Mouse (Mus musculus): ENCODE data around the gene Kremen1. TPM values are rescaled to one million over a fixed set of nuclear protein-coding genes. Genes with fewer than 3 reads are reported as not detected.
A peak's percentile ranks its signal among the peaks of the same experiment; 100 is the strongest.

Kremen1 gene
- polyA plus RNA-seq (2015; fragmentation: Nextera tagmentation; extraction: Ambion mirVana), result 7.7 and 8.5 TPM in 2 replicates

- WGBS, result 3% methylated on average over 51 of the region's 80 CpGs
- Histone ChIP-seq H3K4me2 (peak within 1 kb of the TSS; percentile 86), H3K36me3 (no peaks in the 10 kb centered on the region), H3K4me3 (peak within 1 kb of the TSS; percentile 78), H3K27ac (replicated peaks) (peak within 1 kb of the TSS; percentile 59), H3K4me1 (replicated peaks) (peaks cover 21% of the 10 kb centered on the region), H3K9me3 (no peaks in the 10 kb centered on the region), H3K27me3 (no peaks in the 10 kb centered on the region), H3K9ac (peak within 1 kb of the TSS; percentile 85)
- ATAC-seq (ENCODE audit: low read depth), result peak; percentile 96
Measured at GRCm38 (mm10) chr11:5261508-5262392, at the start of gene Kremen1. Kremen1 (minus strand) TSS chr11:5261558.

- no peak overlapping the region for H3K9ac ChIP-seq
Measured at GRCm38 (mm10) chr11:5307024-5307905, 45.9 kb upstream of the Kremen1 start.

GRCm38 (mm10) chr11:5306017-5306416 is 44.7 kb upstream of the Kremen1 start:
- no peaks in the 10 kb centered on the region for H3K27me3 ChIP-seq
- no peak overlapping the region for H3K4me3 ChIP-seq
- H3K9ac ChIP-seq, result no peak overlapping the region
- no peaks in the 10 kb centered on the region for H3K4me1 ChIP-seq (replicated peaks)
- no peak for ATAC-seq (ENCODE audit: low read depth)
- no peak overlapping the region for H3K27ac ChIP-seq (replicated peaks)
- no peaks in the 10 kb centered on the region for H3K9me3 ChIP-seq
- no peaks in the 10 kb centered on the region for H3K36me3 ChIP-seq
- no peak overlapping the region for H3K4me2 ChIP-seq

More at GRCm38 (mm10) chr11:5307024-5307905, 45.9 kb upstream of the Kremen1 start:
- Histone ChIP-seq H3K27me3 (no peaks in the 10 kb centered on the region), H3K36me3 (no peaks in the 10 kb centered on the region), H3K4me3 (no peak overlapping the region), H3K4me1 (replicated peaks) (no peaks in the 10 kb centered on the region), H3K4me2 (no peak overlapping the region), H3K9me3 (no peaks in the 10 kb centered on the region), H3K27ac (replicated peaks) (no peak overlapping the region)
- ATAC-seq (ENCODE audit: low read depth), result no peak
- 89% methylated on average over 13 of the region's 13 CpGs for WGBS

- Histone ChIP-seq H3K36me3 (no peaks in the 10 kb centered on the region), H3K27ac (replicated peaks) (no peak overlapping the region), H3K4me1 (replicated peaks) (no peaks in the 10 kb centered on the region), H3K27me3 (no peaks in the 10 kb centered on the region), H3K4me3 (no peak overlapping the region), H3K9ac (no peak overlapping the region), H3K4me2 (no peak overlapping the region), H3K9me3 (no peaks in the 10 kb centered on the region)
- no peak for ATAC-seq (ENCODE audit: low read depth)
Measured at GRCm38 (mm10) chr11:5304526-5304925, 43.2 kb upstream of the Kremen1 start.

GRCm38 (mm10) chr11:5298007-5298372 is 36.6 kb upstream of the Kremen1 start:
- H3K27ac ChIP-seq (replicated peaks), result 0 out of 2 replicates have a peak overlapping the region, but pooled peaks have one; percentile 6
- ATAC-seq (ENCODE audit: low read depth), result no peak
- no peak overlapping the region for H3K9ac ChIP-seq
- no peaks in the 10 kb centered on the region for H3K9me3 ChIP-seq
- H3K4me3 ChIP-seq, result no peak overlapping the region
- H3K4me2 ChIP-seq, result no peak overlapping the region
- H3K27me3 ChIP-seq, result no peaks in the 10 kb centered on the region
- peaks cover 22% of the 10 kb centered on the region for H3K4me1 ChIP-seq (replicated peaks)
- 48% methylated on average over 1 of the region's 1 CpGs for WGBS
- H3K36me3 ChIP-seq, result no peaks in the 10 kb centered on the region

GRCm38 (mm10) chr11:5297148-5298006 is 36.0 kb upstream of the Kremen1 start:
- Histone ChIP-seq H3K9me3 (no peaks in the 10 kb centered on the region), H3K9ac (no peak overlapping the region), H3K36me3 (no peaks in the 10 kb centered on the region), H3K4me1 (replicated peaks) (peaks cover 22% of the 10 kb centered on the region), H3K4me2 (0 out of 2 replicates have a peak overlapping the region, but pooled peaks have one; percentile 9), H3K27me3 (no peaks in the 10 kb centered on the region), H3K27ac (replicated peaks) (0 out of 2 replicates have a peak overlapping the region, but pooled peaks have one; percentile 6), H3K4me3 (no peak overlapping the region)
- ATAC-seq (ENCODE audit: low read depth), result peak; percentile 89
- 40% methylated on average over 13 of the region's 13 CpGs for WGBS

GRCm38 (mm10) chr11:5296576-5297115 is 35.3 kb upstream of the Kremen1 start:
- ATAC-seq (ENCODE audit: low read depth), result no peak
- no peaks in the 10 kb centered on the region for H3K27me3 ChIP-seq
- no peak overlapping the region for H3K27ac ChIP-seq (replicated peaks)
- no peak overlapping the region for H3K4me2 ChIP-seq
- no peaks in the 10 kb centered on the region for H3K9me3 ChIP-seq
- no peak overlapping the region for H3K4me3 ChIP-seq
- no peaks in the 10 kb centered on the region for H3K36me3 ChIP-seq
- WGBS, result 82% methylated on average over 2 of the region's 2 CpGs
- peaks cover 22% of the 10 kb centered on the region for H3K4me1 ChIP-seq (replicated peaks)
- H3K9ac ChIP-seq, result no peak overlapping the region

- no peak overlapping the region for H3K27ac ChIP-seq (replicated peaks)
- no peak overlapping the region for H3K4me2 ChIP-seq
- H3K9ac ChIP-seq, result no peak overlapping the region
- H3K4me3 ChIP-seq, result no peak overlapping the region
- H3K27me3 ChIP-seq, result no peaks in the 10 kb centered on the region
- ATAC-seq (ENCODE audit: low read depth), result no peak
- H3K9me3 ChIP-seq, result no peaks in the 10 kb centered on the region
- no peaks in the 10 kb centered on the region for H3K36me3 ChIP-seq
- H3K4me1 ChIP-seq (replicated peaks), result peaks cover 32% of the 10 kb centered on the region
- 90% methylated on average over 3 of the region's 3 CpGs for WGBS
Measured at GRCm38 (mm10) chr11:5294805-5295204, 33.4 kb upstream of the Kremen1 start.

GRCm38 (mm10) chr11:5290691-5291090 is 29.3 kb upstream of the Kremen1 start:
- no peak for ATAC-seq (ENCODE audit: low read depth)
- Histone ChIP-seq H3K9me3 (no peaks in the 10 kb centered on the region), H3K4me3 (no peak overlapping the region), H3K36me3 (peaks cover 10% of the 10 kb centered on the region), H3K27ac (replicated peaks) (no peak overlapping the region), H3K27me3 (no peaks in the 10 kb centered on the region), H3K4me2 (no peak overlapping the region), H3K9ac (no peak overlapping the region), H3K4me1 (replicated peaks) (peaks cover 13% of the 10 kb centered on the region; the same call in 1 of the 2 replicates)
- WGBS, result 21% methylated on average over 5 of the region's 5 CpGs

- H3K4me2 ChIP-seq, result no peak overlapping the region
- no peaks in the 10 kb centered on the region for H3K9me3 ChIP-seq
- no peak for ATAC-seq (ENCODE audit: low read depth)
- no peaks in the 10 kb centered on the region for H3K27me3 ChIP-seq
- H3K4me3 ChIP-seq, result no peak overlapping the region
- WGBS, result 70% methylated on average over 4 of the region's 4 CpGs
- no peak overlapping the region for H3K9ac ChIP-seq
- no peak overlapping the region for H3K27ac ChIP-seq (replicated peaks)
- H3K4me1 ChIP-seq (replicated peaks), result peaks cover 13% of the 10 kb centered on the region; the same call in 1 of the 2 replicates
- H3K36me3 ChIP-seq, result peaks cover 16% of the 10 kb centered on the region
Measured at GRCm38 (mm10) chr11:5289826-5290580, 28.6 kb upstream of the Kremen1 start.

- Histone ChIP-seq H3K4me1 (replicated peaks) (peaks cover 9% of the 10 kb centered on the region), H3K9me3 (no peaks in the 10 kb centered on the region), H3K27ac (replicated peaks) (no peak overlapping the region), H3K9ac (no peak overlapping the region), H3K36me3 (peaks cover 49% of the 10 kb centered on the region), H3K4me2 (no peak overlapping the region), H3K27me3 (no peaks in the 10 kb centered on the region), H3K4me3 (no peak overlapping the region)
- 98% methylated on average over 2 of the region's 2 CpGs for WGBS
- no peak for ATAC-seq (ENCODE audit: low read depth)
Measured at GRCm38 (mm10) chr11:5283987-5284386, 22.6 kb upstream of the Kremen1 start.

Data from neural tube, embryonic 13.5 days (tissue).